Mouse (Mus musculus): ENCODE measurements around the gene Tmem104. TPM values are rescaled to one million over a fixed set of nuclear protein-coding genes. Genes with fewer than 3 reads are reported as not detected.
A peak's percentile ranks its signal among the peaks of the same experiment; 100 is the strongest.

Gene Tmem104
- polyA plus RNA-seq, 1 experiment from 2014 or later = 15.3 TPM

GRCm38 (mm10) chr11:115264136-115264861, 77.0 kb downstream of the Tmem104 start:
- Histone ChIP-seq H3K4me2 (no peak overlapping the region), H3K36me3 (replicated peaks) (0 out of 2 replicates have a peak, but pooled peaks cover 5% of the 10 kb centered on the region), H3K4me3 (no peak overlapping the region), H3K9me3 (no peaks in the 10 kb centered on the region), H3K9ac (no peak overlapping the region), H3K27ac (no peak overlapping the region), H3K27me3 (replicated peaks) (peaks cover 89% of the 10 kb centered on the region), H3K4me1 (peaks cover 25% of the 10 kb centered on the region)
- no peak for ATAC-seq (replicated peaks)
- 66% methylated on average over 7 of the region's 7 CpGs for WGBS

DNA sequence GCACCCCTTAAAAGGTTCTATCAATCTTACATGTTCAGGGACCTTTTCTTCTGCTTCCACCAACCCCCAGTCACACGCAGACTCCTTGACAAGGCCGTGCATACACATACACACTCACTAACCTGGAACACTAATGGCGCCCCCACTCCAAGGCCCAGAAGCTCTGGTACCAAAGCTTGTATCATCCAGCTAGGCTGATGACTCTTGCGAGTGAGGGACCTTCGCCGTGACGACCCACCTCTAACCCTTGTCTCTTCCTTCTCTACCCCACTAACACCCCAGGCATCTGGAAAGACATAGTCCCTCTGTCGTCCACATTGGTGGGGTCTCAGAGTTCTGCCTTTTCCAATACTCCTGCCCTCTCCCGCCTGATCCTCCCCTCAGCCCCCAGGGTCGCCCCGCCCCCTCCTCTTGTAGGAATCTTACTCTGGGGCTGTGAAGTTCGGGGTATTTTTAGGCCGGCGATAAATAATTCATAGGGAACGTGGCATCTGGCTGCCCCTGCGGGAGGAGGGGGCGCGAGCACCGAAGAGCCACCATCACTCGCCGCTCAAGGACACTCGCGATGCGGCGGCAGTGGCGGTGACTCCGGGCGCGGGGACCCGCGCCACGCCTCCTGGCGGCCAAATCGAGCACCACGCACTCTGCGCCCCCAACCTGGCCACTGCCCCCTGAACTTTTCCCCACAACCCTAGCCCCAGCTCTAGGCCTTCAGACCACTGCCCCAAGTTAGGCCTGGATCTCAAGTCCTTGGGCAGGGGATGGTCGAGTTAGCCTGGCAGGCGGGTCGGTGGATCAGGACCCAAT, 77.8 kb downstream of the Tmem104 start:
- H3K4me1 ChIP-seq = peaks cover 25% of the 10 kb centered on the region
- H3K9ac ChIP-seq = no peak overlapping the region
- no peak for ATAC-seq (replicated peaks)
- 0 out of 2 replicates have a peak, but pooled peaks cover 7% of the 10 kb centered on the region for H3K36me3 ChIP-seq (replicated peaks)
- H3K27me3 ChIP-seq (replicated peaks) = peaks cover 82% of the 10 kb centered on the region
- peak overlapping the region; percentile 58 for H3K4me2 ChIP-seq
- H3K27ac ChIP-seq = no peak overlapping the region
- H3K9me3 ChIP-seq = no peaks in the 10 kb centered on the region
- peak overlapping the region; percentile 18; the same call in 1 of the 2 replicates for H3K4me3 ChIP-seq
- WGBS = 6% methylated on average over 39 of the region's 39 CpGs

DNA sequence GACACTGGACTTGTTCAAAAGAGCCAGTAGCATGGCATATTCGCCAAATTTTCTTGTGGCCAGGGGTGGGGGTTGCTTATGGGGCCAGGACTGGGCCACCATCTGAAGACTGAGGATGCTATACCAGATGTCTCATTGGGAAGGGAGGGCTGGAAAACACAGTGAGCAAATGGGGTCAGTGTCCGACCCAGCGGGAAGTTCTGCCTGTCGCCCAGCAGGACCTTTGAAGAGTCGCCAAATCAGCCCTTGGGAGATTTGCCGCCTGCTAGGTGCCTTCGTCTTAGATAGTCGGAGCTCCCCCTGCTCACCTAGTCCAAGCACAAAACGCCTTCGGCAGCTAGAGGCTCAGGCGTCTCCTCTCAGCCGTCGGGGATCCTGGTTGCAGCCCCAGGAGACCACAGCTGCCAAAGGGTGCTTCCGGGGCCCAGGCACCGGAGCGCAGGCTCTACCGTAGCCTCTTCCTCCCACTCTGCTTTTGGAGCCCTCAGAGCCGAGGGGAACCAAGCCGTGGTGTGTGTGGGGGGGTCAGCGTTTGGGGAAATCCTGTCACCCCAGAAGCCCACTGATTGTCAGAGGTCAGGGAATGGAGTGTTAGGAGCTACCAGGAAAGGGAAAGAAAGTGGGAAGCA, 78.6 kb downstream of the Tmem104 start:
- no peak for ATAC-seq (replicated peaks)
- 2% methylated on average over 20 of the region's 20 CpGs for WGBS
- H3K9ac ChIP-seq = no peak overlapping the region
- peaks cover 29% of the 10 kb centered on the region for H3K4me1 ChIP-seq
- no peak overlapping the region for H3K27ac ChIP-seq
- H3K9me3 ChIP-seq = no peaks in the 10 kb centered on the region
- peak overlapping the region; percentile 58 for H3K4me2 ChIP-seq
- H3K36me3 ChIP-seq (replicated peaks) = 0 out of 2 replicates have a peak, but pooled peaks cover 7% of the 10 kb centered on the region
- peak overlapping the region; percentile 33; the same call in 1 of the 2 replicates for H3K4me3 ChIP-seq
- H3K27me3 ChIP-seq (replicated peaks) = peaks cover 75% of the 10 kb centered on the region

DNA sequence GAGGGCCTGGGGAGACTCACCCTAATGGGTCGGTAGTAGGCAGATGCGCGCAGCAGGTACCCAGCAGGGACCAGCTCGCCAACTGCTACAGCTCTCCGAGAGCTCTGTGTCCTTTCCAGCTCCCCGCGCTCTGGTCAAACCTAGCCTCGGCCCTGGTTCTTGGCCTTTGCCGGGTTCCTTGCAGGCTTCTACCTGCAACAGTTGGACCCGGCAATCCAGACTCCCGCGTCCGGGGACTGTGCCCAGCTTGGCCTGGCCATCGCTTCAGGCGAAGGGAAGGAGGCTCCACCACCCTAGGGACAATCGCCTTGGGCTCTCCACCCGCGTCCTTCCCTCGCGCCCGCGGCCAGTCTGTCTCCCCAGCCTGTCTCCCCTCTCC, 79.1 kb downstream of the Tmem104 start:
- peaks cover 70% of the 10 kb centered on the region for H3K27me3 ChIP-seq (replicated peaks)
- no peak overlapping the region for H3K9ac ChIP-seq

DNA sequence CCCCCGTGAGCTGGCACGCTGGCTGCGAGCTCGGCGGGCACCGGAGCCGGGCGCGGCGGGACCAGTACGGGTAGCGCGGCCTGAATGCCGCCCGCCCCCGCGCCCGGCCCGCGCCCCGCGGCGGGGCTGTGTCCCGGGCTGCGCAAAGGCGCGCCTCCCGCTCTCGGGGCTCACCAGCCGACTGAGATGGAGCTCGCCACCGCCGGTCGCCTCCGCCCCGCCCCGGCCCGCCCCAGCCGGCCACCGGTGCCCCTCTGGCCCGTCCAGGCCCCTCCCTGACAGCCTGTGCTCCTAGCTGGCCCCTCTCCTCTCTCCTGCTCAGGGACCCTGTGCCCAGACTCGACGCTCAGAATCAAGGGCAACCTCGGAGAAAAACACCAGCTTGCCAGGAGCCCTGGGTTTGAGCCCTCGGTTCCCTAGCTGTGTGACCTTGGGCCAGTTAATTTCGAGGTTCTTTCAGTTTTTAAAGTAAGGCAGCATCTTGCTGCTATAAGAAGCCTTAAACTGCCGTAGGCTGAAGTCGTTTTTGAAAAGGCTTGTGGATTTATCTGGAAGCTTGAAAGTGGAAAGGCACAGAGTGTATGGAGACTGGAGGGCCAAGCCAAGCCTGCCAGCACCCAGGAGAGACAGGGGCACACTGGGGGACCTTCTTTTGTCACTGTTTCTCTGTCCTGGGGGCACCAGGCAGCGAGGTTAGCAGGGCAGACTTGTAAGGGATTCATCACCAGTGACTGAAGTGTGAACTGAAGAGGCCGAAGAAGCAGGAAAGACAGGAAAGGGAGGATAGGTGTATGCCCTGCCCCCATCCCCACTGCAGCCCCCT, 80.0 kb downstream of the Tmem104 start, which contains the start of gene Grin2c:
Gene Grin2c (minus strand): TSS at position 183 of the 823 bp plus-strand sequence.
- H3K9ac ChIP-seq = no peak within 1 kb of the TSS
- ATAC-seq (replicated peaks) = no peak

More for the DNA sequence above, 79.1 kb downstream of the Tmem104 start:
- H3K4me3 ChIP-seq = peak overlapping the region; percentile 33
- no peaks in the 10 kb centered on the region for H3K9me3 ChIP-seq
- H3K36me3 ChIP-seq (replicated peaks) = 0 out of 2 replicates have a peak, but pooled peaks cover 7% of the 10 kb centered on the region
- H3K4me1 ChIP-seq = peaks cover 29% of the 10 kb centered on the region
- WGBS = under 1% methylated on average over 22 of the region's 22 CpGs
- H3K27ac ChIP-seq = no peak overlapping the region
- no peak for ATAC-seq (replicated peaks)
- peak overlapping the region; percentile 58 for H3K4me2 ChIP-seq

GRCm38 (mm10) chr11:115267958-115268357, 80.7 kb downstream of the Tmem104 start:
- Histone ChIP-seq H3K9ac (no peak overlapping the region), H3K27ac (no peak overlapping the region), H3K4me2 (no peak overlapping the region), H3K4me1 (peaks cover 29% of the 10 kb centered on the region), H3K9me3 (no peaks in the 10 kb centered on the region), H3K27me3 (replicated peaks) (peaks cover 55% of the 10 kb centered on the region), H3K4me3 (no peak overlapping the region), H3K36me3 (replicated peaks) (0 out of 2 replicates have a peak, but pooled peaks cover 7% of the 10 kb centered on the region)
- 81% methylated on average over 11 of the region's 11 CpGs for WGBS
- ATAC-seq (replicated peaks) = no peak

More for the DNA sequence above, 80.0 kb downstream of the Tmem104 start, which contains the start of gene Grin2c:
- Histone ChIP-seq H3K9me3 (no peaks in the 10 kb centered on the region), H3K27ac (no peak within 1 kb of the TSS), H3K4me1 (peaks cover 29% of the 10 kb centered on the region), H3K4me2 (peak within 1 kb of the TSS; percentile 58), H3K4me3 (peak within 1 kb of the TSS; percentile 33), H3K27me3 (replicated peaks) (peaks cover 62% of the 10 kb centered on the region), H3K36me3 (replicated peaks) (0 out of 2 replicates have a peak, but pooled peaks cover 7% of the 10 kb centered on the region)
- 6% methylated on average over 48 of the region's 50 CpGs for WGBS

- H3K27ac ChIP-seq = no peak overlapping the region
- H3K4me1 ChIP-seq = peaks cover 29% of the 10 kb centered on the region
- H3K9ac ChIP-seq = no peak overlapping the region
- no peak for ATAC-seq (replicated peaks)
- no peak overlapping the region for H3K4me3 ChIP-seq
- H3K36me3 ChIP-seq (replicated peaks) = 0 out of 2 replicates have a peak, but pooled peaks cover 7% of the 10 kb centered on the region
- H3K9me3 ChIP-seq = no peaks in the 10 kb centered on the region
- 93% methylated on average over 27 of the region's 27 CpGs for WGBS
- H3K27me3 ChIP-seq (replicated peaks) = peaks cover 47% of the 10 kb centered on the region
- no peak overlapping the region for H3K4me2 ChIP-seq
These were observed 82.2 kb downstream of the Tmem104 start for GRCm38 (mm10) chr11:115269330-115270066.

GRCm38 (mm10) chr11:115270148-115270861, 83.0 kb downstream of the Tmem104 start:
- Histone ChIP-seq H3K9me3 (no peaks in the 10 kb centered on the region), H3K4me3 (no peak overlapping the region), H3K27ac (no peak overlapping the region)

GRCm38 (mm10) chr11:115271052-115271451, 83.8 kb downstream of the Tmem104 start:
- 83% methylated on average over 9 of the region's 9 CpGs for WGBS
- no peak overlapping the region for H3K27ac ChIP-seq

More at GRCm38 (mm10) chr11:115270148-115270861, 83.0 kb downstream of the Tmem104 start:
- no peak overlapping the region for H3K9ac ChIP-seq
- H3K4me2 ChIP-seq = no peak overlapping the region
- H3K27me3 ChIP-seq (replicated peaks) = peaks cover 39% of the 10 kb centered on the region
- 0 out of 2 replicates have a peak, but pooled peaks cover 7% of the 10 kb centered on the region for H3K36me3 ChIP-seq (replicated peaks)
- 0 out of 2 replicates have a peak, but pooled peaks have one; percentile 6 for ATAC-seq (replicated peaks)
- H3K4me1 ChIP-seq = peaks cover 26% of the 10 kb centered on the region
- 33% methylated on average over 19 of the region's 19 CpGs for WGBS

GRCm38 (mm10) chr11:115271481-115271880, 84.2 kb downstream of the Tmem104 start:
- 72% methylated on average over 10 of the region's 10 CpGs for WGBS
- Histone ChIP-seq H3K9ac (no peak overlapping the region), H3K27me3 (replicated peaks) (peaks cover 27% of the 10 kb centered on the region), H3K4me3 (no peak overlapping the region), H3K4me1 (peaks cover 25% of the 10 kb centered on the region), H3K36me3 (replicated peaks) (0 out of 2 replicates have a peak, but pooled peaks cover 7% of the 10 kb centered on the region), H3K9me3 (no peaks in the 10 kb centered on the region), H3K27ac (no peak overlapping the region), H3K4me2 (no peak overlapping the region)
- ATAC-seq (replicated peaks) = no peak

More at GRCm38 (mm10) chr11:115271052-115271451, 83.8 kb downstream of the Tmem104 start:
- Histone ChIP-seq H3K4me2 (no peak overlapping the region), H3K4me1 (peaks cover 26% of the 10 kb centered on the region), H3K36me3 (replicated peaks) (0 out of 2 replicates have a peak, but pooled peaks cover 7% of the 10 kb centered on the region), H3K27me3 (replicated peaks) (peaks cover 31% of the 10 kb centered on the region), H3K9ac (no peak overlapping the region), H3K4me3 (no peak overlapping the region), H3K9me3 (no peaks in the 10 kb centered on the region)
- ATAC-seq (replicated peaks) = no peak
